Mouse (Mus musculus) ES-Bruce4 (cell line): ENCODE data around the gene Cbfb.

ENCODE experiments used
- CTCF ChIP-seq: IDR thresholded peaks from one replicate; pipeline ENCODE4 v1.8.1; 2011; ENCODE audit warnings: low read depth, low read length
- POLR2A ChIP-seq: IDR thresholded peaks from one replicate; pipeline ENCODE4 v1.8.1; 2011; ENCODE audit warnings: low read length; ENCODE audit not compliant: insufficient read depth

DNA sequence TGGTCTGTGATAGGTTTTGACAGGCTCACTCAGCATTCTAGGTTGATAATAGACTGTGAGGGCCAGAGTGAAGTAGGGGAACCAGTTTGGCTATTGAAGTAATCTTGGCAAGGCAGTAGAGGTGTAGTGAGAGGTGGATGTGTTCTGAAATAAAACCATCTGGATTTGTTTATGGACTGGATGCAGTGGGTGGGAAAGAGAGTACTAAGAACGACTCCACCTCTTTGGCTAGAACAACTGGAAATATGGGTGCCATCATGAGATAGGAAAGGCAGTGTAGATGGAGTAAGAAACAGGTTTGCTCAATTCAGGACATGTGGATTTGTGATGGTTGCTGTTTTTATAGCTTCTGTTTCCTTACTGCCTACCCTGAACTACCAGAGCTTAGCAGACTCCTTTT is 11.7 kb downstream of the Cbfb start:
- TF ChIP-seq CTCF = no peak
- no peak for TF ChIP-seq POLR2A
